Mouse (Mus musculus) kidney, embryonic 16.5 days (tissue): ENCODE measurements around the gene Flot1. TPM values are rescaled to one million over a fixed set of nuclear protein-coding genes. Genes with fewer than 3 reads are reported as not detected.

Source experiments
- ATAC-seq: fragments of 200-750 bp; cut with Nextera tagmentation; 2 replicates; pipeline ENCODE4 v1.8.0; 2017; ENCODE audit warnings: moderate TSS enrichment; ENCODE audit not compliant: low FRiP score, low TSS enrichment
- H3K27ac ChIP-seq: fragments of 300-500 bp; sonication (generic); 2 replicates; pipeline ENCODE4 v1.5.1; 2014; ENCODE audit warnings: low read length
- H3K27me3 ChIP-seq: fragments of 300-500 bp; sonication (generic); 2 replicates; pipeline ENCODE4 v1.6.1; 2014; ENCODE audit warnings: low read length, control low read depth, mixed read lengths; ENCODE audit not compliant: insufficient read depth
- H3K36me3 ChIP-seq: fragments of 300-500 bp; sonication (generic); 2 replicates; pipeline ENCODE4 v1.6.1; 2014; ENCODE audit warnings: low read length, control low read depth, mixed read lengths; ENCODE audit not compliant: insufficient read depth
- H3K4me1 ChIP-seq: fragments of 300-500 bp; sonication (generic); 2 replicates; pipeline ENCODE4 v1.6.1; 2014; ENCODE audit warnings: low read length, control low read depth, mixed read lengths; ENCODE audit not compliant: insufficient read depth
- H3K4me2 ChIP-seq: fragments of 300-500 bp; sonication (generic); replicated peaks from 2 replicates; pipeline ENCODE4 v1.6.1; 2014; ENCODE audit warnings: low read depth, low read length
- H3K4me3 ChIP-seq: fragments of 300-500 bp; sonication (generic); 2 replicates; pipeline ENCODE4 v1.5.1; 2014; ENCODE audit warnings: mild to moderate bottlenecking, low read length
- H3K9ac ChIP-seq: fragments of 300-500 bp; sonication (generic); replicated peaks from 2 replicates; pipeline ENCODE4 v1.6.1; 2014; ENCODE audit warnings: low read length
- H3K9me3 ChIP-seq: fragments of 300-500 bp; sonication (generic); 2 replicates; pipeline ENCODE4 v1.6.1; 2016; ENCODE audit warnings: low read length, control low read depth
- WGBS: fragments of 180-500 bp; shearing (Covaris S2); extraction: QIAGEN DNeasy Blood & Tissue Kit; methylation state at CpG from one replicate; pipeline ENCODE4 v1.1.7; 2014; 5-methylcytosine and 5-hydroxymethylcytosine counted together
- microRNA-seq: library from miRNA; unstranded; fragments of <30 nt; microRNA quantifications from one replicate; pipeline ENCODE4, GENCODE M21; 2016
- polyA plus RNA-seq: library from polyadenylated mRNA; unstranded; fragments of >200 nt; fragmentation: Nextera tagmentation; extraction: Ambion mirVana; gene quantifications from 2 replicates; pipeline ENCODE4 v1.2.1, GENCODE M21; 2015

Gene Flot1
- polyA plus RNA-seq, 1 experiment from 2014 or later, result 56.9 TPM

GRCm38 (mm10) chr17:35870151-35870883, 47.3 kb downstream of the Flot1 start:
- no peaks in the 10 kb centered on the region for H3K27me3 ChIP-seq
- H3K4me2 ChIP-seq, result peak overlapping the region; percentile 83
- peaks cover 4% of the 10 kb centered on the region; the same call in 1 of the 2 replicates for H3K9me3 ChIP-seq
- peak overlapping the region; percentile 98 for H3K27ac ChIP-seq
- peaks cover 10% of the 10 kb centered on the region; the same call in 1 of the 2 replicates for H3K36me3 ChIP-seq
- no peak for ATAC-seq
- 55% methylated on average over 9 of the region's 9 CpGs for WGBS
- peaks cover 44% of the 10 kb centered on the region for H3K4me1 ChIP-seq
- peak overlapping the region; percentile 85 for H3K9ac ChIP-seq
- H3K4me3 ChIP-seq, result peak overlapping the region; percentile 68

GRCm38 (mm10) chr17:35870884-35871696, 48.1 kb downstream of the Flot1 start:
- peak overlapping the region; percentile 83 for H3K4me2 ChIP-seq
- H3K9ac ChIP-seq, result peak overlapping the region; percentile 85; the same call in 1 of the 2 replicates
- no peak for ATAC-seq
- H3K27ac ChIP-seq, result peak overlapping the region; percentile 98
- H3K9me3 ChIP-seq, result peaks cover 4% of the 10 kb centered on the region; the same call in 1 of the 2 replicates
- H3K27me3 ChIP-seq, result no peaks in the 10 kb centered on the region
- 82% methylated on average over 8 of the region's 8 CpGs for WGBS
- H3K4me1 ChIP-seq, result peaks cover 43% of the 10 kb centered on the region
- H3K36me3 ChIP-seq, result peaks cover 15% of the 10 kb centered on the region; the same call in 1 of the 2 replicates
- peak overlapping the region; percentile 68 for H3K4me3 ChIP-seq

GRCm38 (mm10) chr17:35873774-35874519, 50.9 kb downstream of the Flot1 start:
- peak overlapping the region; percentile 53; the same call in 1 of the 2 replicates for H3K27ac ChIP-seq
- peak overlapping the region; percentile 48; the same call in 1 of the 2 replicates for H3K9ac ChIP-seq
- peaks cover 4% of the 10 kb centered on the region; the same call in 1 of the 2 replicates for H3K9me3 ChIP-seq
- ATAC-seq, result peak; percentile 53; the same call in 1 of the 2 replicates
- no peaks in the 10 kb centered on the region for H3K27me3 ChIP-seq
- H3K36me3 ChIP-seq, result peaks cover 16% of the 10 kb centered on the region; the same call in 1 of the 2 replicates
- peak overlapping the region; percentile 20; the same call in 1 of the 2 replicates for H3K4me3 ChIP-seq
- peaks cover 26% of the 10 kb centered on the region for H3K4me1 ChIP-seq
- WGBS, result 35% methylated on average over 20 of the region's 21 CpGs
- H3K4me2 ChIP-seq, result peak overlapping the region; percentile 44; the same call in 1 of the 2 replicates

- no peak for ATAC-seq
- 80% methylated on average over 6 of the region's 6 CpGs for WGBS
- no peak overlapping the region for H3K4me3 ChIP-seq
- H3K9me3 ChIP-seq, result peaks cover 4% of the 10 kb centered on the region; the same call in 1 of the 2 replicates
- H3K27ac ChIP-seq, result no peak overlapping the region
- H3K9ac ChIP-seq, result no peak overlapping the region
- no peaks in the 10 kb centered on the region for H3K27me3 ChIP-seq
- peaks cover 16% of the 10 kb centered on the region; the same call in 1 of the 2 replicates for H3K36me3 ChIP-seq
- H3K4me1 ChIP-seq, result peaks cover 21% of the 10 kb centered on the region
- H3K4me2 ChIP-seq, result no peak overlapping the region
These were observed 51.7 kb downstream of the Flot1 start for GRCm38 (mm10) chr17:35874721-35875120.

- Histone ChIP-seq H3K4me3 (peak within 1 kb of the TSS; percentile 82), H3K9me3 (no peaks in the 10 kb centered on the region), H3K4me2 (peak within 1 kb of the TSS; percentile 66), H3K27me3 (no peaks in the 10 kb centered on the region), H3K9ac (peak within 1 kb of the TSS; percentile 87), H3K4me1 (peaks cover 12% of the 10 kb centered on the region), H3K27ac (peak within 1 kb of the TSS; percentile 59; the same call in 1 of the 2 replicates), H3K36me3 (peaks cover 39% of the 10 kb centered on the region)
- 5% methylated on average over 66 of the region's 66 CpGs for WGBS
- ATAC-seq, result peak; percentile 95
These were observed 56.4 kb downstream of the Flot1 start, which contains the start of gene Dhx16 for GRCm38 (mm10) chr17:35879245-35880057. Dhx16 (plus strand) TSS chr17:35879819.

Small RNA genes lying within 50 kb of the gene (microRNA-seq; reads per million reads assigned to microRNA genes)
- not detected for gene Gm28033

Other genes starting within 250 kb of the Flot1 start
- gene Sfta2, start 221.7 kb upstream of the Flot1 start, polyA plus RNA-seq, result 1.8 and 7.3 TPM in 2 replicates
- not detected in 2 replicates for gene Gm9573, start 196.6 kb upstream of the Flot1 start, polyA plus RNA-seq
- gene Mucl3, start 179.5 kb upstream of the Flot1 start, polyA plus RNA-seq, result 0.17 and 0.23 TPM in 2 replicates
- gene Vars2, start 155.6 kb upstream of the Flot1 start, polyA plus RNA-seq, result 19.8 and 21.0 TPM in 2 replicates
- 51.9 and 55.6 TPM in 2 replicates for gene Gtf2h4, start 149.5 kb upstream of the Flot1 start, polyA plus RNA-seq
- 107 and 108 TPM in 2 replicates for gene Ddr1, start 118.6 kb upstream of the Flot1 start, polyA plus RNA-seq
- 33.5 and 40.4 TPM in 2 replicates for gene Ier3, start 1.5 kb upstream of the Flot1 start, polyA plus RNA-seq
- 905 and 985 TPM in 2 replicates for gene Tubb5, start 15.1 kb downstream of the Flot1 start, polyA plus RNA-seq
- 16.3 and 16.7 TPM in 2 replicates for gene Mdc1, start 18.3 kb downstream of the Flot1 start, polyA plus RNA-seq
- 63.3 and 67.0 TPM in 2 replicates for gene Nrm, start 38.1 kb downstream of the Flot1 start, polyA plus RNA-seq
- 22.2 and 25.2 TPM in 2 replicates for gene Ppp1r18, start 42.4 kb downstream of the Flot1 start, polyA plus RNA-seq
- gene Dhx16, start 56.6 kb downstream of the Flot1 start, polyA plus RNA-seq, result 45.1 and 48.2 TPM in 2 replicates
- gene 2310061I04Rik, start 74.2 kb downstream of the Flot1 start, polyA plus RNA-seq, result 33.3 and 36.5 TPM in 2 replicates
- gene Atat1, start 86.8 kb downstream of the Flot1 start, polyA plus RNA-seq, result 82.2 and 102 TPM in 2 replicates
- gene Mrps18b, start 93.2 kb downstream of the Flot1 start, polyA plus RNA-seq, result 88.0 and 89.7 TPM in 2 replicates
- gene Ppp1r10, start 93.2 kb downstream of the Flot1 start, polyA plus RNA-seq, result 47.2 and 54.8 TPM in 2 replicates
- gene Abcf1, start 146.5 kb downstream of the Flot1 start, polyA plus RNA-seq, result 80.7 and 95.8 TPM in 2 replicates
- 55.7 and 57.8 TPM in 2 replicates for gene Gnl1, start 156.6 kb downstream of the Flot1 start, polyA plus RNA-seq
- 46.6 and 47.9 TPM in 2 replicates for gene Prr3, start 157.0 kb downstream of the Flot1 start, polyA plus RNA-seq
- gene H2-T24, start 197.3 kb downstream of the Flot1 start, polyA plus RNA-seq, result 2.2 and 3.1 TPM in 2 replicates
- gene H2-T23, start 209.6 kb downstream of the Flot1 start, polyA plus RNA-seq, result 4.5 and 5.9 TPM in 2 replicates
- gene H2-T22, start 219.5 kb downstream of the Flot1 start, polyA plus RNA-seq, result 13.9 and 16.0 TPM in 2 replicates
- 0.10 TPM in 1 of 2 replicates, not detected in the other for gene Gm6034, start 219.7 kb downstream of the Flot1 start, polyA plus RNA-seq
- gene Gm11127, start 235.1 kb downstream of the Flot1 start, polyA plus RNA-seq, result not detected in 2 replicates